Comparison of ENCODE assay signal across 21 mouse cellular contexts in genomic region chr13:56289998-56290397, GRCm38 (mm10). TPM values are rescaled to one million over a fixed set of nuclear protein-coding genes. Genes with fewer than 3 reads are reported as not detected.
DNase-seq lines count a peak whose midpoint lies in the region; ATAC-seq and TF ChIP-seq lines count a peak whose summit lies in the region.
"Had no signal": no experiment of that assay in that cellular context is flagged by ENCODE, and none has a peak within 500 bp of the region (broad histone marks: within the 10 kb centered on the region; RNA-seq: fewer than 3 reads in every experiment).

No protein-coding gene starts in this region.

- no peaks in the 10 kb centered on the region for H3K36me3 ChIP-seq in liver, embryonic 14.5 days (replicated peaks; ENCODE audit: control insufficient read depth, insufficient read depth, low read depth)
- H3K36me3 ChIP-seq in liver, embryonic 11.5 days (ENCODE audit: control insufficient read depth, insufficient read depth, low read length), result no peaks in the 10 kb centered on the region
- H3K36me3 ChIP-seq in limb, embryonic 13.5 days, result peaks cover 44% of the 10 kb centered on the region
- no peaks in the 10 kb centered on the region for H3K36me3 ChIP-seq in hindbrain, embryonic 14.5 days (replicated peaks; ENCODE audit: control insufficient read depth, insufficient read depth)
- H3K36me3 ChIP-seq: heart, embryonic 13.5 days; neural tube, embryonic 13.5 days; stomach, embryonic 15.5 days had no signal

- DNase-seq in liver, embryonic 14.5 days (ENCODE audit: low read depth in 3 of 3, low spot score in 3 of 3), result no peak
- no peak for DNase-seq in liver, embryonic 11.5 days (ENCODE audit: low spot score)
- peak; percentile 68 for DNase-seq in ES-CJ7 (ENCODE audit: low read depth, low spot score)
- no peak for DNase-seq in hindbrain, embryonic 14.5 days (ENCODE audit: low spot score)
- no peak for DNase-seq in Muller cell, postnatal 12 days (ENCODE audit: inconsistent ontology term)
- DNase-seq: adrenal gland, adult 2 months; cerebellum, adult 8-10 months; gastrocnemius, postnatal 36 days; heart, postnatal 4 days; kidney, postnatal 10 days; retina, postnatal 1 day; thymus, postnatal 25 days had no signal

- H3K27ac ChIP-seq in liver, embryonic 14.5 days, result no peak overlapping the region
- no peak overlapping the region for H3K27ac ChIP-seq in liver, embryonic 11.5 days (ENCODE audit: low read depth, low read length)
- H3K27ac ChIP-seq in bone marrow, adult 2 months (ENCODE audit: control insufficient read depth, insufficient read depth, low read depth, low read length, poor library complexity), result no peak overlapping the region
- peak overlapping the region; percentile 87 for H3K27ac ChIP-seq in limb, embryonic 13.5 days
- no peak overlapping the region for H3K27ac ChIP-seq in hindbrain, embryonic 14.5 days
- H3K27ac ChIP-seq: heart, embryonic 13.5 days; neural tube, embryonic 13.5 days; stomach, embryonic 15.5 days had no signal

- no peaks in the 10 kb centered on the region for H3K9me3 ChIP-seq in liver, embryonic 14.5 days (ENCODE audit: control insufficient read depth, low read length)
- H3K9me3 ChIP-seq in liver, embryonic 11.5 days (ENCODE audit: control insufficient read depth, low read length), result 0 out of 2 replicates have a peak, but pooled peaks cover 4% of the 10 kb centered on the region
- no peaks in the 10 kb centered on the region for H3K9me3 ChIP-seq in limb, embryonic 13.5 days
- H3K9me3 ChIP-seq in hindbrain, embryonic 14.5 days (ENCODE audit: control insufficient read depth, low read length), result no peaks in the 10 kb centered on the region
- H3K9me3 ChIP-seq: neural tube, embryonic 13.5 days; stomach, embryonic 15.5 days had no signal

- no peaks in the 10 kb centered on the region for H3K4me1 ChIP-seq in liver, embryonic 14.5 days (replicated peaks; ENCODE audit: control insufficient read depth in 2 of 2, insufficient read depth in 2 of 2, low read length in 1 of 2)
- H3K4me1 ChIP-seq in liver, embryonic 11.5 days (replicated peaks; ENCODE audit: control insufficient read depth, insufficient read depth, low read length), result no peaks in the 10 kb centered on the region
- H3K4me1 ChIP-seq in bone marrow, adult 2 months (ENCODE audit: control insufficient read depth, insufficient read depth, low read length), result no peaks in the 10 kb centered on the region
- peaks cover 69% of the 10 kb centered on the region for H3K4me1 ChIP-seq in limb, embryonic 13.5 days
- H3K4me1 ChIP-seq in hindbrain, embryonic 14.5 days (replicated peaks; ENCODE audit: control insufficient read depth, insufficient read depth, low read length), result no peaks in the 10 kb centered on the region
- H3K4me1 ChIP-seq: heart, embryonic 13.5 days; megakaryocyte, embryonic 14.5 days had no signal

- no peak overlapping the region for H3K4me3 ChIP-seq in liver, embryonic 14.5 days (ENCODE audit: insufficient read depth in 1 of 2, low read depth in 2 of 2, low read length in 2 of 2)
- H3K4me3 ChIP-seq in liver, embryonic 11.5 days (ENCODE audit: low read depth, low read length), result no peak overlapping the region
- no peak overlapping the region for H3K4me3 ChIP-seq in bone marrow, adult 2 months (replicated peaks; ENCODE audit: control insufficient read depth, low read depth, low read length)
- H3K4me3 ChIP-seq in limb, embryonic 13.5 days, result no peak overlapping the region
- no peak overlapping the region for H3K4me3 ChIP-seq in hindbrain, embryonic 14.5 days (replicated peaks; ENCODE audit: low read length)
- H3K4me3 ChIP-seq: heart, embryonic 13.5 days; megakaryocyte, embryonic 14.5 days; neural tube, embryonic 13.5 days; stomach, embryonic 15.5 days had no signal

- peaks cover 11% of the 10 kb centered on the region for H3K27me3 ChIP-seq in liver, embryonic 14.5 days (ENCODE audit: control insufficient read depth, insufficient read depth, low read length)
- peaks cover 37% of the 10 kb centered on the region for H3K27me3 ChIP-seq in liver, embryonic 11.5 days (replicated peaks; ENCODE audit: control insufficient read depth, insufficient read depth, low read length)
- peaks cover 26% of the 10 kb centered on the region for H3K27me3 ChIP-seq in limb, embryonic 13.5 days
- H3K27me3 ChIP-seq in hindbrain, embryonic 14.5 days (ENCODE audit: control insufficient read depth, insufficient read depth, low read length), result peaks cover 30% of the 10 kb centered on the region

- peak; percentile 53 for TF ChIP-seq CTCF in liver, embryonic 14.5 days (IDR thresholded peaks at IDR 0.05; ENCODE audit: low read depth)
- TF ChIP-seq CTCF in bone marrow, adult 2 months (IDR thresholded peaks at IDR 0.05; ENCODE audit: control insufficient read depth, insufficient read depth, low read length), result peak; percentile 19; the same call in 1 of the 2 replicates

- ATAC-seq in liver, embryonic 14.5 days (ENCODE audit: insufficient read depth), result no peak
- ATAC-seq in liver, embryonic 11.5 days (replicated peaks; ENCODE audit: low FRiP score), result no peak
- ATAC-seq in limb, embryonic 13.5 days (ENCODE audit: low FRiP score, low read depth), result no peak
- no peak for ATAC-seq in hindbrain, embryonic 14.5 days (ENCODE audit: low FRiP score)
- ATAC-seq: CD4-positive, CD25-positive, alpha-beta regulatory T cell, adult 4 months; inflammation-experienced regulatory T-cells, adult 6 months had no signal

- no peak overlapping the region for H3K4me2 ChIP-seq in liver, embryonic 14.5 days (ENCODE audit: low read depth)
- no peak overlapping the region for H3K4me2 ChIP-seq in liver, embryonic 11.5 days
- H3K4me2 ChIP-seq in limb, embryonic 13.5 days (replicated peaks), result peak overlapping the region; percentile 48; the same call in 1 of the 2 replicates
- H3K4me2 ChIP-seq in hindbrain, embryonic 14.5 days (replicated peaks), result no peak overlapping the region
- H3K4me2 ChIP-seq: heart, embryonic 13.5 days; neural tube, embryonic 13.5 days; stomach, embryonic 15.5 days had no signal

- TF ChIP-seq POLR2A in bone marrow, adult 2 months (IDR thresholded peaks at IDR 0.05; ENCODE audit: borderline replicate concordance, control insufficient read depth, low read depth, low read length), result no peak

- H3K9ac ChIP-seq in liver, embryonic 14.5 days (replicated peaks), result no peak overlapping the region
- no peak overlapping the region for H3K9ac ChIP-seq in liver, embryonic 11.5 days (ENCODE audit: low read depth, low read length)
- no peak overlapping the region; the same call in 1 of the 2 replicates for H3K9ac ChIP-seq in limb, embryonic 13.5 days
- H3K9ac ChIP-seq in hindbrain, embryonic 14.5 days, result no peak overlapping the region
- H3K9ac ChIP-seq: heart, embryonic 13.5 days; neural tube, embryonic 13.5 days; stomach, embryonic 15.5 days had no signal

- TF ChIP-seq EP300 in liver, embryonic 14.5 days (IDR thresholded peaks at IDR 0.05; ENCODE audit: low read depth), result no peak

- WGBS in liver, embryonic 14.5 days (ENCODE audit: insufficient replicate concordance), result 53% methylated on average over 6 of the region's 6 CpGs
- WGBS in liver, embryonic 11.5 days, result 73% methylated on average over 6 of the region's 6 CpGs
- WGBS in bone marrow, adult 2 months, result 70% methylated on average over 6 of the region's 6 CpGs
- 76% methylated on average over 6 of the region's 6 CpGs for WGBS in limb, embryonic 13.5 days
- WGBS in hindbrain, embryonic 14.5 days, result 75% methylated on average over 6 of the region's 6 CpGs

RNA-seq across cellular contexts. Expression of gene Cxcl14, which starts 6.4 kb away (rescaled TPM):
- 0.10 and 0.20 TPM in 2 replicates for polyA plus RNA-seq in liver, embryonic 14.5 days (2012; rRNA removed)
- polyA plus RNA-seq in liver, embryonic 14.5 days (2014; fragmentation: Nextera tagmentation; extraction: Ambion mirVana), result not detected in 2 replicates
- 3.0 and 5.9 TPM in 2 replicates for polyA plus RNA-seq in liver, embryonic 11.5 days (2014; fragmentation: Nextera tagmentation; extraction: Ambion mirVana)
- 31.8 and 51.2 TPM in 2 replicates for polyA plus RNA-seq in bone marrow, adult 2 months (2011; ENCODE audit: insufficient read depth, insufficient read length, low replicate concordance, missing spikeins)
- polyA plus RNA-seq in limb, embryonic 13.5 days (2015; fragmentation: Nextera tagmentation; extraction: Ambion mirVana), result 497 and 573 TPM in 2 replicates
- polyA plus RNA-seq in hindbrain, embryonic 14.5 days (2014; fragmentation: Nextera tagmentation; extraction: Ambion mirVana), result 2.2 and 5.8 TPM in 2 replicates
- polyA plus RNA-seq: CD4-positive, CD25-positive, alpha-beta regulatory T cell, adult 4 months; inflammation-experienced regulatory T-cells, adult 6 months had no signal

RNA-seq across cellular contexts. Expression of gene Neurog1, which starts 38.0 kb away (rescaled TPM):
- not detected in 2 replicates for polyA plus RNA-seq in liver, embryonic 14.5 days (2012; rRNA removed)
- polyA plus RNA-seq in liver, embryonic 14.5 days (2014; fragmentation: Nextera tagmentation; extraction: Ambion mirVana), result not detected in 2 replicates
- polyA plus RNA-seq in liver, embryonic 11.5 days (2014; fragmentation: Nextera tagmentation; extraction: Ambion mirVana), result not detected in 2 replicates
- polyA plus RNA-seq in bone marrow, adult 2 months (2011; ENCODE audit: insufficient read depth, insufficient read length, low replicate concordance, missing spikeins), result not detected in 2 replicates
- not detected in 2 replicates for polyA plus RNA-seq in limb, embryonic 13.5 days (2015; fragmentation: Nextera tagmentation; extraction: Ambion mirVana)
- polyA plus RNA-seq in hindbrain, embryonic 14.5 days (2014; fragmentation: Nextera tagmentation; extraction: Ambion mirVana), result 2.6 TPM in 1 of 2 replicates, not detected in the other
- polyA plus RNA-seq: adrenal gland, adult 2 months; CD4-positive, CD25-positive, alpha-beta regulatory T cell, adult 4 months; heart, embryonic 13.5 days; inflammation-experienced regulatory T-cells, adult 6 months; lung, embryonic 16.5 days; stomach, embryonic 15.5 days had no signal
